ENCODE assay signal across 7 mouse cellular contexts in genomic region chr10:115315473-115316171, GRCm38 (mm10). TPM values are rescaled to one million over a fixed set of nuclear protein-coding genes. Genes with fewer than 3 reads are reported as not detected.
A peak's percentile ranks its signal among the peaks of the same experiment; 100 is the strongest.
DNase-seq lines count a peak whose midpoint lies in the region; ATAC-seq lines count a peak whose summit lies in the region.

Gene Rab21, minus strand, starts transcription at chr10:115315594.

- WGBS in embryonic facial prominence, embryonic 10.5 days = under 1% methylated on average over 48 of the region's 48 CpGs
- under 1% methylated on average over 48 of the region's 48 CpGs for WGBS in limb, embryonic 10.5 days
- WGBS in midbrain, embryonic 13.5 days = under 1% methylated on average over 48 of the region's 48 CpGs

- peak within 1 kb of the TSS; percentile 82 for H3K4me2 ChIP-seq in midbrain, embryonic 13.5 days (replicated peaks)

- peak; percentile 100 for DNase-seq in adrenal gland, postnatal 10 days
- peak; percentile 97 for DNase-seq in embryonic facial prominence, embryonic 10.5 days (ENCODE audit: low spot score)
- peak; percentile 95 for DNase-seq in kidney, adult 11 months
- peak; percentile 99 for DNase-seq in limb, embryonic 10.5 days (ENCODE audit: low spot score)
- DNase-seq in spleen, adult 12 weeks (ENCODE audit: low spot score) = peak; percentile 97

- H3K4me1 ChIP-seq in embryonic facial prominence, embryonic 10.5 days = peaks cover 33% of the 10 kb centered on the region
- peaks cover 31% of the 10 kb centered on the region for H3K4me1 ChIP-seq in limb, embryonic 10.5 days
- peaks cover 41% of the 10 kb centered on the region for H3K4me1 ChIP-seq in midbrain, embryonic 13.5 days (replicated peaks)

- H3K27me3 ChIP-seq in embryonic facial prominence, embryonic 10.5 days (replicated peaks; ENCODE audit: low read depth, poor library complexity, severe bottlenecking) = no peaks in the 10 kb centered on the region
- H3K27me3 ChIP-seq in limb, embryonic 10.5 days (ENCODE audit: low read depth, poor library complexity, severe bottlenecking) = no peaks in the 10 kb centered on the region
- H3K27me3 ChIP-seq in midbrain, embryonic 13.5 days = no peaks in the 10 kb centered on the region

- ATAC-seq in granulocyte monocyte progenitor cell, adult 5-6 weeks (replicated peaks; ENCODE audit: poor library complexity, severe bottlenecking) = peak; percentile 65
- peak; percentile 91 for ATAC-seq in midbrain, embryonic 13.5 days

- peak within 1 kb of the TSS; percentile 94 for H3K9ac ChIP-seq in midbrain, embryonic 13.5 days (replicated peaks)

- peak within 1 kb of the TSS; percentile 95 for H3K27ac ChIP-seq in embryonic facial prominence, embryonic 10.5 days (replicated peaks)
- peak within 1 kb of the TSS; percentile 94 for H3K27ac ChIP-seq in limb, embryonic 10.5 days
- peak within 1 kb of the TSS; percentile 94 for H3K27ac ChIP-seq in midbrain, embryonic 13.5 days

- H3K36me3 ChIP-seq in embryonic facial prominence, embryonic 10.5 days (replicated peaks) = no peaks in the 10 kb centered on the region
- peaks cover 9% of the 10 kb centered on the region; the same call in 1 of the 2 replicates for H3K36me3 ChIP-seq in limb, embryonic 10.5 days
- H3K36me3 ChIP-seq in midbrain, embryonic 13.5 days = no peaks in the 10 kb centered on the region

- H3K9me3 ChIP-seq in embryonic facial prominence, embryonic 10.5 days = no peaks in the 10 kb centered on the region
- H3K9me3 ChIP-seq in limb, embryonic 10.5 days (replicated peaks) = no peaks in the 10 kb centered on the region
- H3K9me3 ChIP-seq in midbrain, embryonic 13.5 days = no peaks in the 10 kb centered on the region

- peak within 1 kb of the TSS; percentile 92 for H3K4me3 ChIP-seq in embryonic facial prominence, embryonic 10.5 days
- H3K4me3 ChIP-seq in limb, embryonic 10.5 days = peak within 1 kb of the TSS; percentile 74
- H3K4me3 ChIP-seq in midbrain, embryonic 13.5 days (replicated peaks) = peak within 1 kb of the TSS; percentile 96

RNA-seq across cellular contexts. Expression of gene Rab21, which starts in this region (rescaled TPM):
- 10 to 100 TPM; 51.3 to 53.3 TPM for total RNA-seq in adrenal gland, postnatal 10 days (2021)
- polyA plus RNA-seq in embryonic facial prominence, embryonic 10.5 days (2016; fragmentation: Nextera tagmentation; extraction: Ambion mirVana) = 2.6 and 2.9 TPM in 2 replicates
- total RNA-seq in granulocyte monocyte progenitor cell, adult 5-6 weeks (2014; fragmentation: Nextera tagmentation) = 60.9 and 70.6 TPM in 2 replicates
- 42.5 and 47.1 TPM in 2 replicates for total RNA-seq in granulocyte monocyte progenitor cell, adult 5-6 weeks (2017)
- polyA plus RNA-seq in limb, embryonic 10.5 days (2016; fragmentation: Nextera tagmentation; extraction: Ambion mirVana) = 2.2 and 2.6 TPM in 2 replicates
- polyA plus RNA-seq in midbrain, embryonic 13.5 days (2015; fragmentation: Nextera tagmentation; extraction: Ambion mirVana) = 6.7 and 7.0 TPM in 2 replicates

Comparison
In these comparisons a context has a peak if more than half of its experiments do, and no peak if none do; other contexts are left out.
1. Peak in every context shown above with its lines: DNase-seq, ATAC-seq, H3K4me3 ChIP-seq and H3K27ac ChIP-seq.